In genomic region chr2:167510485-167510884, GRCm38 (mm10) we compare ENCODE assay signal across 10 mouse cellular contexts. TPM values are rescaled to one million over a fixed set of nuclear protein-coding genes. Genes with fewer than 3 reads are reported as not detected.
A peak's percentile ranks its signal among the peaks of the same experiment; 100 is the strongest.
DNase-seq lines count a peak whose midpoint lies in the region; ATAC-seq and TF ChIP-seq lines count a peak whose summit lies in the region.
"Had no signal": no experiment of that assay in that cellular context is flagged by ENCODE, and none has a peak within 500 bp of the region (broad histone marks: within the 10 kb centered on the region; RNA-seq: fewer than 3 reads in every experiment).

No protein-coding gene starts in this region.

- peaks cover 21% of the 10 kb centered on the region for H3K4me1 ChIP-seq in heart, postnatal 0 days (ENCODE audit: control insufficient read depth, insufficient read depth)
- peaks cover 4% of the 10 kb centered on the region; the same call in 1 of the 2 replicates for H3K4me1 ChIP-seq in kidney, adult 2 months (ENCODE audit: control insufficient read depth, insufficient read depth, low read length)

- H3K9me3 ChIP-seq in heart, postnatal 0 days (replicated peaks; ENCODE audit: control insufficient read depth, low read length), result no peaks in the 10 kb centered on the region

- H3K4me3 ChIP-seq in left cerebral cortex, adult 2 months, result no peak overlapping the region
- H3K4me3 ChIP-seq in heart, postnatal 0 days (ENCODE audit: low read depth, low read length), result no peak overlapping the region
- no peak overlapping the region for H3K4me3 ChIP-seq in kidney, adult 2 months (ENCODE audit: insufficient read depth, low read depth, low read length)
- H3K4me3 ChIP-seq: myocyte had no signal

- 23% methylated on average over 3 of the region's 3 CpGs for WGBS in heart, postnatal 0 days
- WGBS in kidney, adult 2 months, result 69% methylated on average over 3 of the region's 3 CpGs

- ATAC-seq in heart, postnatal 0 days (ENCODE audit: insufficient read depth, low read depth), result peak; percentile 79

- no peaks in the 10 kb centered on the region for H3K27me3 ChIP-seq in heart, postnatal 0 days (ENCODE audit: control insufficient read depth, insufficient read depth, low read length)
- no peaks in the 10 kb centered on the region for H3K27me3 ChIP-seq in kidney, adult 2 months (replicated peaks; ENCODE audit: control insufficient read depth, insufficient read depth, low read length)

- no peak for TF ChIP-seq EP300 in heart, postnatal 0 days (IDR thresholded peaks at IDR 0.05; ENCODE audit: low read depth)

- DNase-seq in left cerebral cortex, adult 2 months (ENCODE audit: extremely low spot score in 1 of 2, low spot score in 2 of 2), result no peak
- DNase-seq in left cerebral cortex, adult 8-10 months (ENCODE audit: low spot score in 2 of 2), result no peak
- peak; percentile 55 for DNase-seq in brain, adult 2 months (ENCODE audit: low read depth, low spot score)
- DNase-seq in heart, postnatal 0 days (ENCODE audit: low spot score), result peak; percentile 47
- DNase-seq in thymus, postnatal 0 days (ENCODE audit: low spot score), result peak; percentile 68
- DNase-seq in kidney, adult 2 months, result no peak
- no peak for DNase-seq in cerebellum, postnatal 14 days
- DNase-seq in cerebellum, adult 8-10 months, result no peak
- DNase-seq: kidney, adult 18-20 months had no signal

- no peak for TF ChIP-seq CTCF in left cerebral cortex, adult 2 months (IDR thresholded peaks at IDR 0.05)
- TF ChIP-seq CTCF in heart, postnatal 0 days (IDR thresholded peaks at IDR 0.05; ENCODE audit: low read depth), result no peak
- no peak for TF ChIP-seq CTCF in kidney, adult 2 months (conservative IDR thresholded peaks at IDR 0.05; ENCODE audit: insufficient read depth, insufficient read length, low read depth, low read length)

- peaks cover 76% of the 10 kb centered on the region for H3K36me3 ChIP-seq in heart, postnatal 0 days (replicated peaks; ENCODE audit: control insufficient read depth, insufficient read depth, low read length)
- H3K36me3 ChIP-seq in kidney, adult 2 months (ENCODE audit: control insufficient read depth, insufficient read depth, low read length), result peaks cover 7% of the 10 kb centered on the region; the same call in 1 of the 2 replicates

- intact Hi-C loops in left cerebral cortex, adult 2 months (cut with DNase I), result no loop called here

- peak overlapping the region; percentile 24; the same call in 1 of the 2 replicates for H3K4me2 ChIP-seq in heart, postnatal 0 days (ENCODE audit: low read depth, low read length)

- no peak for TF ChIP-seq POLR2A in kidney, adult 2 months (IDR thresholded peaks at IDR 0.05; ENCODE audit: low read depth, low read length)

- H3K27ac ChIP-seq in left cerebral cortex, adult 2 months, result 0 out of 2 replicates have a peak overlapping the region, but pooled peaks have one; percentile 24
- peak overlapping the region; percentile 90 for H3K27ac ChIP-seq in heart, postnatal 0 days (ENCODE audit: low read depth)
- H3K27ac ChIP-seq in kidney, adult 2 months (ENCODE audit: insufficient read depth, low read depth, low read length), result no peak overlapping the region

- H3K9ac ChIP-seq in heart, postnatal 0 days (replicated peaks; ENCODE audit: low read depth, low read length), result peak overlapping the region; percentile 37; the same call in 1 of the 2 replicates

RNA-seq across cellular contexts. Expression of gene Spata2, which starts 17.8 kb away (rescaled TPM):
- total RNA-seq in left cerebral cortex, adult 2 months (2021), result 10 to 100 TPM; 78.0 to 79.1 TPM
- 10 to 100 TPM; 66.1 to 71.2 (median 70.1) TPM for total RNA-seq in left cerebral cortex, adult 8-10 months (2022)
- 17.2 and 17.6 TPM in 2 replicates for total RNA-seq in heart, postnatal 0 days (2014; rRNA removed; ENCODE audit: low replicate concordance)
- polyA plus RNA-seq in heart, postnatal 0 days (2015; fragmentation: Nextera tagmentation; extraction: Ambion mirVana), result 9.1 and 12.2 TPM in 2 replicates
- 17.8 and 19.4 TPM in 2 replicates for polyA plus RNA-seq in thymus, postnatal 0 days (2015; fragmentation: Nextera tagmentation; extraction: Ambion mirVana)
- 26.5 and 31.5 TPM in 2 replicates for polyA plus RNA-seq in kidney, adult 2 months (2012; rRNA removed)

RNA-seq across cellular contexts. Expression of gene Rnf114, which starts 18.0 kb away (rescaled TPM):
- 10 to 100 TPM; 54.9 to 57.3 TPM for total RNA-seq in left cerebral cortex, adult 2 months (2021)
- total RNA-seq in left cerebral cortex, adult 8-10 months (2022), result 10 to 100 TPM; 57.8 to 62.9 (median 60.1) TPM
- 90.0 and 102 TPM in 2 replicates for total RNA-seq in heart, postnatal 0 days (2014; rRNA removed; ENCODE audit: low replicate concordance)
- 63.6 and 73.9 TPM in 2 replicates for polyA plus RNA-seq in heart, postnatal 0 days (2015; fragmentation: Nextera tagmentation; extraction: Ambion mirVana)
- polyA plus RNA-seq in thymus, postnatal 0 days (2015; fragmentation: Nextera tagmentation; extraction: Ambion mirVana), result 138 and 145 TPM in 2 replicates
- 97.9 and 98.2 TPM in 2 replicates for polyA plus RNA-seq in kidney, adult 2 months (2012; rRNA removed)

RNA-seq across cellular contexts. Expression of gene Snai1, which starts 27.5 kb away (rescaled TPM):
- under 1 TPM; 0.56 to 0.70 TPM for total RNA-seq in left cerebral cortex, adult 2 months (2021)
- total RNA-seq in left cerebral cortex, adult 8-10 months (2022), result under 1 TPM; 0.48 to 0.93 (median 0.70) TPM
- total RNA-seq in heart, postnatal 0 days (2014; rRNA removed; ENCODE audit: low replicate concordance), result 1.5 TPM in 1 of 2 replicates, not detected in the other
- 6.0 and 7.0 TPM in 2 replicates for polyA plus RNA-seq in heart, postnatal 0 days (2015; fragmentation: Nextera tagmentation; extraction: Ambion mirVana)
- 2.6 and 3.6 TPM in 2 replicates for polyA plus RNA-seq in thymus, postnatal 0 days (2015; fragmentation: Nextera tagmentation; extraction: Ambion mirVana)
- 10.4 and 13.2 TPM in 2 replicates for polyA plus RNA-seq in kidney, adult 2 months (2012; rRNA removed)

Comparison
In these comparisons a context has a peak if more than half of its experiments do, and no peak if none do; other contexts are left out.
1. DNase-seq: peak in brain, adult 2 months (single experiment), heart, postnatal 0 days (single experiment) and thymus, postnatal 0 days (single experiment); none in left cerebral cortex, adult 2 months (0 of 2), left cerebral cortex, adult 8-10 months (0 of 2), kidney, adult 2 months (single experiment), cerebellum, postnatal 14 days (0 of 2) and cerebellum, adult 8-10 months (single experiment).